Mouse (Mus musculus): ENCODE data around the gene Rock2. TPM values are rescaled to one million over a fixed set of nuclear protein-coding genes. Genes with fewer than 3 reads are reported as not detected.

The Rock2 gene
- polyA plus RNA-seq, 1 experiment: 14.4 TPM

- Histone ChIP-seq H3K4me3 (no peak overlapping the region), H3K79me2 (ENCODE audit: control insufficient read depth, insufficient read depth) (no peaks in the 10 kb centered on the region), H3ac (ENCODE audit: control insufficient read depth, insufficient read length) (no peak overlapping the region), H3K4me2 (ENCODE audit: low read depth) (no peak overlapping the region), H3K27me3 (ENCODE audit: control insufficient read depth, insufficient read depth, insufficient read length) (no peaks in the 10 kb centered on the region), H3K36me3 (ENCODE audit: control insufficient read depth, insufficient read depth) (peaks cover 24% of the 10 kb centered on the region)
- TF ChIP-seq POLR2AphosphoS2 (IDR thresholded peaks at IDR 0.05; ENCODE audit: insufficient read length, low read depth): no peak
- TF ChIP-seq MYOD1 (IDR thresholded peaks at IDR 0.05; ENCODE audit: control insufficient read depth in 1 of 3, insufficient read length in 2 of 3, low read depth in 2 of 3): no peak
- no peak for TF ChIP-seq REST (IDR thresholded peaks at IDR 0.05; ENCODE audit: insufficient read depth, insufficient read length)
- TF ChIP-seq MAX (IDR thresholded peaks at IDR 0.05; ENCODE audit: low read depth): no peak
- no peak for TF ChIP-seq MYOG (IDR thresholded peaks at IDR 0.05; ENCODE audit: control insufficient read depth in 1 of 3, insufficient read depth in 1 of 3, insufficient read length in 2 of 3, low read depth in 2 of 3)
- TF ChIP-seq E2F4 (IDR thresholded peaks at IDR 0.05; ENCODE audit: insufficient read depth): no peak
- no peak for TF ChIP-seq TCF3 (IDR thresholded peaks at IDR 0.05; ENCODE audit: insufficient read length, low read depth)
- no peak for TF ChIP-seq POLR2A (IDR thresholded peaks at IDR 0.05; ENCODE audit: insufficient read length, low read depth)
- no peak for TF ChIP-seq SRF (IDR thresholded peaks at IDR 0.05; ENCODE audit: control insufficient read depth, insufficient read length, low read depth)
- TF ChIP-seq TCF12 (IDR thresholded peaks at IDR 0.05; ENCODE audit: insufficient read depth, poor library complexity, severe bottlenecking): no peak
- TF ChIP-seq CEBPB (IDR thresholded peaks at IDR 0.05; ENCODE audit: insufficient read depth, poor library complexity, severe bottlenecking): no peak
- no peak for TF ChIP-seq USF1 (IDR thresholded peaks at IDR 0.05; ENCODE audit: low read depth)
Measured at GRCm38 (mm10) chr12:16994291-16994690, 99.6 kb downstream of the Rock2 start.

GRCm38 (mm10) chr12:16996281-16996680 lies 101.6 kb downstream of the Rock2 start:
- H3K27me3 ChIP-seq (ENCODE audit: control insufficient read depth, insufficient read depth, insufficient read length): no peaks in the 10 kb centered on the region
- no peak overlapping the region for H3ac ChIP-seq (ENCODE audit: control insufficient read depth, insufficient read length)
- H3K79me2 ChIP-seq (ENCODE audit: control insufficient read depth, insufficient read depth): no peaks in the 10 kb centered on the region
- H3K4me3 ChIP-seq: no peak overlapping the region
- no peak overlapping the region for H3K4me2 ChIP-seq (ENCODE audit: low read depth)
- H3K36me3 ChIP-seq (ENCODE audit: control insufficient read depth, insufficient read depth): peaks cover 24% of the 10 kb centered on the region
- TF ChIP-seq POLR2AphosphoS2 (IDR thresholded peaks at IDR 0.05; ENCODE audit: insufficient read length, low read depth): no peak
- TF ChIP-seq TCF3 (IDR thresholded peaks at IDR 0.05; ENCODE audit: insufficient read length, low read depth): no peak
- TF ChIP-seq MYOG (IDR thresholded peaks at IDR 0.05; ENCODE audit: control insufficient read depth in 1 of 3, insufficient read depth in 1 of 3, insufficient read length in 2 of 3, low read depth in 2 of 3): no peak
- TF ChIP-seq REST (IDR thresholded peaks at IDR 0.05; ENCODE audit: insufficient read depth, insufficient read length): no peak

GRCm38 (mm10) chr12:16996886-16997462 lies 102.3 kb downstream of the Rock2 start:
- H3K36me3 ChIP-seq (ENCODE audit: control insufficient read depth, insufficient read depth): peaks cover 23% of the 10 kb centered on the region
- H3K4me2 ChIP-seq (ENCODE audit: low read depth): no peak overlapping the region
- H3K27me3 ChIP-seq (ENCODE audit: control insufficient read depth, insufficient read depth, insufficient read length): no peaks in the 10 kb centered on the region
- no peak for TF ChIP-seq POLR2A (IDR thresholded peaks at IDR 0.05; ENCODE audit: insufficient read length, low read depth)
- TF ChIP-seq MYOD1 (IDR thresholded peaks at IDR 0.05; ENCODE audit: control insufficient read depth in 1 of 3, insufficient read length in 2 of 3, low read depth in 2 of 3): no peak
- TF ChIP-seq REST (IDR thresholded peaks at IDR 0.05; ENCODE audit: insufficient read depth, insufficient read length): no peak
- no peak for TF ChIP-seq MYOG (IDR thresholded peaks at IDR 0.05; ENCODE audit: control insufficient read depth in 1 of 3, insufficient read depth in 1 of 3, insufficient read length in 2 of 3, low read depth in 2 of 3)
- no peak for TF ChIP-seq MAX (IDR thresholded peaks at IDR 0.05; ENCODE audit: low read depth)
- TF ChIP-seq POLR2AphosphoS2 (IDR thresholded peaks at IDR 0.05; ENCODE audit: insufficient read length, low read depth): peak; percentile 49
- TF ChIP-seq E2F4 (IDR thresholded peaks at IDR 0.05; ENCODE audit: insufficient read depth): no peak
- H3K4me3 ChIP-seq: no peak overlapping the region
- H3K79me2 ChIP-seq (ENCODE audit: control insufficient read depth, insufficient read depth): no peaks in the 10 kb centered on the region
- no peak overlapping the region for H3ac ChIP-seq (ENCODE audit: control insufficient read depth, insufficient read length)

- H3K79me2 ChIP-seq (ENCODE audit: control insufficient read depth, insufficient read depth): no peaks in the 10 kb centered on the region
- peaks cover 1% of the 10 kb centered on the region for H3K36me3 ChIP-seq (ENCODE audit: control insufficient read depth, insufficient read depth)
- no peaks in the 10 kb centered on the region for H3K27me3 ChIP-seq (ENCODE audit: control insufficient read depth, insufficient read depth, insufficient read length)
Measured at GRCm38 (mm10) chr12:16999146-16999545, 104.5 kb downstream of the Rock2 start.

More at GRCm38 (mm10) chr12:16999146-16999545, 104.5 kb downstream of the Rock2 start:
- H3K4me3 ChIP-seq: peak overlapping the region; percentile 52
- TF ChIP-seq SRF (IDR thresholded peaks at IDR 0.05; ENCODE audit: control insufficient read depth, insufficient read length, low read depth) (no peak), CEBPB (IDR thresholded peaks at IDR 0.05; ENCODE audit: insufficient read depth, poor library complexity, severe bottlenecking) (no peak), USF1 (IDR thresholded peaks at IDR 0.05; ENCODE audit: low read depth) (no peak), MYOD1 (IDR thresholded peaks at IDR 0.05; ENCODE audit: control insufficient read depth in 1 of 3, insufficient read length in 2 of 3, low read depth in 2 of 3) (no peak), REST (IDR thresholded peaks at IDR 0.05; ENCODE audit: insufficient read depth, insufficient read length) (no peak), MAX (IDR thresholded peaks at IDR 0.05; ENCODE audit: low read depth) (no peak), POLR2A (IDR thresholded peaks at IDR 0.05; ENCODE audit: insufficient read length, low read depth) (no peak), TCF12 (IDR thresholded peaks at IDR 0.05; ENCODE audit: insufficient read depth, poor library complexity, severe bottlenecking) (no peak), E2F4 (IDR thresholded peaks at IDR 0.05; ENCODE audit: insufficient read depth) (no peak), MYOG (IDR thresholded peaks at IDR 0.05; ENCODE audit: control insufficient read depth in 1 of 3, insufficient read depth in 1 of 3, insufficient read length in 2 of 3, low read depth in 2 of 3) (no peak), TCF3 (IDR thresholded peaks at IDR 0.05; ENCODE audit: insufficient read length, low read depth) (no peak), POLR2AphosphoS2 (IDR thresholded peaks at IDR 0.05; ENCODE audit: insufficient read length, low read depth) (no peak)
- H3K4me2 ChIP-seq (ENCODE audit: low read depth): peak overlapping the region; percentile 82
- H3ac ChIP-seq (ENCODE audit: control insufficient read depth, insufficient read length): peak overlapping the region; percentile 46
